Mouse (Mus musculus): ENCODE measurements around the gene Zfp940. TPM values are rescaled to one million over a fixed set of nuclear protein-coding genes. Genes with fewer than 3 reads are reported as not detected.
"Not testable (repeated sequence)": the region's sequence is repeated elsewhere in the genome, so short reads cannot be mapped to it uniquely, and the experiment has no call there.

Zfp940 gene
- total RNA-seq (2021): 1.1 and 3.3 TPM in 2 replicates
- long read RNA-seq, experiment 1: 0 reads
- long read RNA-seq, experiment 2, partial matches to known transcripts: 0 of 2 reads
- long read RNA-seq, experiment 2, other reads (novel, unspliced or antisense): 1 of 2 reads

- peak; percentile 85 for DNase-seq
These were observed at the start of gene Zfp940 for GRCm38 (mm10) chr7:29853219-29853842. Gene Zfp940, minus strand, starts transcription at chr7:29853669.

DNA sequence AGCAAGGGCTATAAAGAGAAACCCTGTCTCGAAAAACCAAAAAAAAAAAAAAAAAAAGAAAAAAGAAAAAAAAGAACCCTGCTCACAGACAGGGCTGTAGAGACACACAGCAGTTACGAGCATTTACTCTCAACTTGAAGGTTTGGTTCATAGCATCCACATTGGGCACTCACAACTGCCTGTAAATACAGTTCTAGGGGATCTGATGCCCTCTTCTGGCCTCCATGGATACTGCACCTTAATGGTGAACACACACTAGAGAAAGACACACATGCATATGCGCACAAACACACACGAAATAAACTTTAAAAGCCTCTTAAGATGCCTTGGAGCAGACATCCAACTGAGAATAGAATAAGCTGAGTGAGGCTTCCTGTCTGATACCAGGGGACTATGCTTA, 44.9 kb upstream of the Zfp940 start:
- DNase-seq: no peak

- no peak for DNase-seq
These were observed 39.3 kb upstream of the Zfp940 start for GRCm38 (mm10) chr7:29892756-29893155.

DNA sequence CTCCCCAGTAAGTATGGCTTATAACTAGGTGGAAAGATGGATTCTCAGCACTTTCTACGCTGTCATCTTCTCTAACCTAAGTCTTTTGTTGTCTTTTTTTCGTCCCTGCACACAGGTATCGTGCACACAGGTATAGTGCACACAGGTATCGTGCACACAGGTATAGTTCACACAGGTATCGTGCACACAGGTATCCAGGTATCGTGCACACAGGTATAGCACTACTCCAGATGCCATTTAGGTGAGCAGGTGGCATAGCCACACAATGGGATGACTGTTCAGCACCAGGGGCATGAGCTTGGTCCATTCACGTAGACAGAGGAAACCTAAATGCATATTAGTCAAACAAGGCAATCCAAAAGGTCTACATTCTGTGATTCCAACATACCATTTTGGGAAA, 37.0 kb upstream of the Zfp940 start:
- DNase-seq: no peak

- DNase-seq: no peak
These were observed 27.4 kb upstream of the Zfp940 start for GRCm38 (mm10) chr7:29880916-29881315.

DNA sequence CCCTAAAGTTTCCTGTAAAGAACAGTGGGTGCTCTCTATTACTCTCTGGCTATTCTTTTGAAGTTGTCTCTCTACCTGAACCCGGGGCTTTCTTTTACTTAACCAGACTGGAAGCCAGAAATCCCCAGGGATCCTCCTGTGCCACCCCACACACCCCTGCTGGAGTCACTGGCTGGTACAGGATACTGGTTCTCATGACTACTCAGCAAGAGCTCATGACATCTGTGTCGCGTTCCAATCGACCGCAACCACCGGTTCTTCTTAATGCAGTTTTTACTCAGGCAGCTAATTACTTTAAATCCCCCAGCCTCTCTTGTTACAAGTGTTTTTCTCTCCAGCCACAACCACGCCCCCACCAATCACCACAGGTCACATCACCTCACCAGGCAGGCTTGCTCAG, 26.6 kb upstream of the Zfp940 start:
- no peak for DNase-seq

GRCm38 (mm10) chr7:29877561-29877960, 24.1 kb upstream of the Zfp940 start:
- not testable (repeated sequence) for DNase-seq

DNA sequence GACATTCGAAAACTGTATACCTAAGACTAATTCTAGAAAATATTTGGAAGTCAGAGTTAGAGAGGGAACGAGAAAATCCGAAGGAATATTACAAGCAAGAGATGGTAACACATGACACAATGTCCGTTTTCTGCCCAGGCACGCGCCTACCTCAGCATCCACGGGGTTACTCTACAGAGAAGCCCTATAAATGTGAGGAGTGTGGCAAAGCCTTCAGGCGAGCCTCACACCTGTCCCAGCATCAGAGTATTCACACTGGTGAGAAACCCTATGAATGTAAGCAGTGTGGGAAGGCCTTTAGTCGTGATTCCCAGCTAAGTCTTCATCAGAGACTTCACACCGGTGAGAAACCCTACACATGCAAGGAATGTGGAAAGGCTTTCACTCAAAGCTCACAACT, 20.8 kb upstream of the Zfp940 start:
- DNase-seq: no peak

- DNase-seq: no peak
These were observed 8.2 kb upstream of the Zfp940 start for GRCm38 (mm10) chr7:29861660-29862059.

- DNase-seq: peak; percentile 92
These were observed 6.4 kb upstream of the Zfp940 start, which contains the start of gene Zfp420 for GRCm38 (mm10) chr7:29859532-29860517. Gene Zfp420, plus strand, starts transcription at chr7:29859979.

DNA sequence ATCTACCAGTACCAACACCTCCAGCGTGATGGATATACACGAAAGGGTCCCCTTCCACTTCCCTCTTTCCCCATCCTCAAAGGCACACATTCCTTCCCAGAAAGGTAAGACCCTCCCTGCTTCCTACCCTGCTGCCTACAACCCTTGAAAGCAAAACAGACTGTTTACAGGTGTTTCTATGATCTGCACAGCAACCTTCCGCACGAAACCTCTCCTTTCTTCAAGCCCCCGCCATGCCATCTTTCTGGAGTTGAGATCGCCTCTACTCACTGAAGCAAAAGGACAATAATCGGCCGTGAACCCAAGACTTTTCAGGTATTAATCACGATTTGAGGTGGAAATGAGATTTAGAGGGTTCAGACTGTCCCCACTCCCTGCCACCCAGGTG, 644 bp downstream of the Zfp940 start:
- DNase-seq: no peak

DNA sequence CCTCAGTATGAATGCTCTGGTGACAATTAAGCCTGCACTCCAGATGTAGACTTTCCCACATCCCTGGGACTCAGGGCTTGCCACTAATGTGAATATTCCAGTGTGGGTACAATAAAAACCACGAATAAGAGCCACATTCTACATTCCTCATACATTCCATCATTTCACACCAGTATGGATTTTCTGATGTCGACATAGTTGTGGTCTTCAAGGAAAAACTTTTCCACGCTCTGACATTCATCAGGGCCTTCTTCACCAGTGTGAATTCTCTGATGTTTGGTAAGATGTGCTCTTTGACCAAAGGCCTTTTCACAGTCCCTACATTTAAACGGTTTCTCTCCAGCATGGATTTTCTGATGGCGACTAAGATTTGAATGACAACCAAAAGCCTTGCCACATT, 8.9 kb downstream of the Zfp940 start:
- no peak for DNase-seq

DNA sequence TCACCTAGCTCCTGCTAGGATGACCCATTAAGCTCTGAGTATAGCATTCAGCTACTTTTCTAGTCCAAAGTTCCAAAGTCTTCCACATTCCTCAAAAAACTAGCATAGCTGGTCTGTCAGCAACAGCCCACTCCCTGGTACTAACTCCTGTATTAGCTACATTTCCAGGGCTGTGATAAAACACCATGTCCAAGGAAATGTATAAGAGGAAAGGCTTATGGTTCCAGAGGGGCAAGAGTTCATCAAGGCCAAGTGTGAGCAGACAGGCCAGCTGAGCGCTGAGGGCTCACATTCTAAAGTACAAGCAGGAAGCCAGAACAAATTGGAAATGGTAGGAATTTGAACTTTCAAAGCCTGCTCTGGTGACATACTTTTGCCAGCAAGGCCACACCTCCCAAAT, 11.4 kb downstream of the Zfp940 start:
- no peak for DNase-seq

DNA sequence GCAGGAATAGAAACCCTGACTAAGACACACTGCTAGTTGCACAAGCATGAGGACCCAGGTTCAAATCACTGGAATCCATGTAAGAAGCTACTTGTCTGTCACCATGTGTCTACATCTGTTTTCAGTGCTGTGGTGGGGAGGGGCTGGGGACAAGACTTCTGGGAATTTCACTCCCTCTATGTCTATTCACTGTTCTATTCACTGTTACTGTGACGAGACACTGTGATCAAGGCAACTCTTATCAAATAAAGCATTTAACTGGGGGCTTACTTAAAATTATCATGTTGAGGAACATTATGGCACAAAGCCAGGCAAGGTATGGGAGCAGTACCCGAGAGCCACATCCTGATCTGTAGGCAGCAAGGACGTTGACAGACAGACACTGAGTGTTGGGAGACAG, 14.2 kb downstream of the Zfp940 start:
- DNase-seq: no peak

- DNase-seq: no peak
These were observed 16.7 kb downstream of the Zfp940 start for GRCm38 (mm10) chr7:29836816-29837215.

- DNase-seq: no peak
These were observed 23.7 kb downstream of the Zfp940 start for GRCm38 (mm10) chr7:29829804-29830203.

- DNase-seq: no peak
These were observed 25.5 kb downstream of the Zfp940 start for GRCm38 (mm10) chr7:29828001-29828400.

- peak; percentile 82 for DNase-seq
These were observed 34.7 kb downstream of the Zfp940 start for GRCm38 (mm10) chr7:29818619-29819254.

GRCm38 (mm10) chr7:29815910-29816429, 37.5 kb downstream of the Zfp940 start, which contains the start of gene Zfp790:
Gene Zfp790, plus strand, starts transcription at chr7:29816114.
- DNase-seq: peak; percentile 92

- DNase-seq: no peak
These were observed 38.2 kb downstream of the Zfp940 start for GRCm38 (mm10) chr7:29815061-29815784.

- no peak for DNase-seq
These were observed 39.1 kb downstream of the Zfp940 start for GRCm38 (mm10) chr7:29814381-29814780.

GRCm38 (mm10) chr7:29812244-29812643, 41.2 kb downstream of the Zfp940 start:
- DNase-seq: no peak
